Comparison of ENCODE assay signal across 12 mouse cellular contexts in genomic region chr3:65296996-65297395, GRCm38 (mm10).
DNase-seq lines count a peak whose midpoint lies in the region; ATAC-seq and TF ChIP-seq lines count a peak whose summit lies in the region.
"Had no signal": no experiment of that assay in that cellular context is flagged by ENCODE, and none has a peak within 500 bp of the region (broad histone marks: within the 10 kb centered on the region; RNA-seq: fewer than 3 reads in every experiment).

No protein-coding gene starts in this region.

- H3K4me2 ChIP-seq in kidney, embryonic 15.5 days, result no peak overlapping the region
- no peak overlapping the region for H3K4me2 ChIP-seq in lung, postnatal 0 days (replicated peaks; ENCODE audit: low read depth, low read length)
- H3K4me2 ChIP-seq: forebrain, embryonic 13.5 days; hindbrain, embryonic 14.5 days had no signal

- no peaks in the 10 kb centered on the region for H3K27me3 ChIP-seq in kidney, embryonic 15.5 days
- H3K27me3 ChIP-seq in lung, postnatal 0 days (replicated peaks; ENCODE audit: insufficient read depth, low read length), result no peaks in the 10 kb centered on the region
- H3K27me3 ChIP-seq: forebrain, embryonic 13.5 days had no signal

- no peak for DNase-seq in cerebellum, adult 8-10 months
- peak; percentile 43 for DNase-seq in layer of hippocampus, adult 11-12 months (ENCODE audit: low spot score)
- DNase-seq in layer of hippocampus, adult 9-10 months (ENCODE audit: low spot score), result no peak
- peak; percentile 94 for DNase-seq in 3T3-L1 (ENCODE audit: low read depth, low spot score)
- DNase-seq in brain, adult 2 months (ENCODE audit: low read depth, low spot score), result peak; percentile 96
- no peak for DNase-seq in lung, postnatal 0 days (ENCODE audit: low spot score)
- DNase-seq: kidney, postnatal 14 days had no signal

- no peaks in the 10 kb centered on the region for H3K36me3 ChIP-seq in kidney, embryonic 15.5 days
- no peaks in the 10 kb centered on the region for H3K36me3 ChIP-seq in lung, postnatal 0 days (ENCODE audit: insufficient read depth, low read length)

- TF ChIP-seq EP300 in lung, postnatal 0 days (IDR thresholded peaks at IDR 0.05), result no peak

- H3K4me1 ChIP-seq in kidney, embryonic 15.5 days, result no peaks in the 10 kb centered on the region
- no peaks in the 10 kb centered on the region for H3K4me1 ChIP-seq in lung, postnatal 0 days (ENCODE audit: insufficient read depth, low read depth, low read length)

- no peak overlapping the region for H3K4me3 ChIP-seq in kidney, embryonic 15.5 days (replicated peaks)
- H3K4me3 ChIP-seq in lung, postnatal 0 days (ENCODE audit: low read depth, low read length), result no peak overlapping the region
- H3K4me3 ChIP-seq: forebrain, embryonic 13.5 days; heart, adult 2 months had no signal

- H3K27ac ChIP-seq in kidney, embryonic 15.5 days, result no peak overlapping the region
- H3K27ac ChIP-seq in lung, postnatal 0 days (ENCODE audit: low read length), result no peak overlapping the region
- H3K27ac ChIP-seq: forebrain, embryonic 13.5 days; heart, adult 2 months; hindbrain, embryonic 14.5 days had no signal

- no peak for TF ChIP-seq CTCF in lung, postnatal 0 days (IDR thresholded peaks at IDR 0.05)

- 66% methylated on average over 4 of the region's 4 CpGs for WGBS in kidney, embryonic 15.5 days
- 67% methylated on average over 4 of the region's 4 CpGs for WGBS in lung, postnatal 0 days

- H3K9ac ChIP-seq in kidney, embryonic 15.5 days, result no peak overlapping the region
- no peak overlapping the region for H3K9ac ChIP-seq in lung, postnatal 0 days (replicated peaks; ENCODE audit: low read depth)
- H3K9ac ChIP-seq: forebrain, embryonic 13.5 days; hindbrain, embryonic 14.5 days had no signal

- 0 out of 2 replicates have a peak, but pooled peaks have one; percentile 24 for ATAC-seq in cerebellum, adult (ENCODE audit: insufficient number of reproducible peaks, low FRiP score, low TSS enrichment)
- ATAC-seq in kidney, embryonic 15.5 days (replicated peaks; ENCODE audit: low FRiP score), result no peak
- ATAC-seq in lung, postnatal 0 days, result no peak
- ATAC-seq: forebrain, embryonic 13.5 days had no signal

- H3K9me3 ChIP-seq in kidney, embryonic 15.5 days (replicated peaks), result no peaks in the 10 kb centered on the region
- H3K9me3 ChIP-seq in lung, postnatal 0 days (ENCODE audit: low read length), result no peaks in the 10 kb centered on the region
- H3K9me3 ChIP-seq: forebrain, embryonic 13.5 days had no signal

Comparison
In these comparisons a context has a peak if more than half of its experiments do, and no peak if none do; other contexts are left out.
1. DNase-seq: peak in layer of hippocampus, adult 11-12 months (single experiment), 3T3-L1 (single experiment) and brain, adult 2 months (single experiment); none in cerebellum, adult 8-10 months (single experiment), layer of hippocampus, adult 9-10 months (single experiment) and lung, postnatal 0 days (single experiment).